Mouse (Mus musculus) megakaryocyte, embryonic 14.5 days (primary cell): ENCODE data around the gene Dbi. TPM values are rescaled to one million over a fixed set of nuclear protein-coding genes. Genes with fewer than 3 reads are reported as not detected.

ENCODE experiments used
- H3K27me3 ChIP-seq: replicated peaks from 2 replicates; pipeline ENCODE3; 2012; ENCODE audit warnings: inconsistent platforms
- H3K36me3 ChIP-seq: replicated peaks from 2 replicates; pipeline ENCODE3; 2012; ENCODE audit warnings: low read length, inconsistent platforms, mixed read lengths
- H3K4me1 ChIP-seq: 2 replicates; pipeline ENCODE4 v1.6.1; 2012; ENCODE audit warnings: inconsistent platforms
- H3K4me3 ChIP-seq: replicated peaks from 2 replicates; pipeline ENCODE3; 2012; ENCODE audit warnings: moderate library complexity, mild to moderate bottlenecking, inconsistent platforms
- H3K9me3 ChIP-seq: 2 replicates; pipeline ENCODE4 v1.6.1; 2012; ENCODE audit warnings: inconsistent platforms
- FLI1 ChIP-seq: IDR thresholded peaks from 2 replicates; pipeline ENCODE4 v1.6.1; 2012; ENCODE audit warnings: low read length, inconsistent platforms, mixed read lengths
- GATA1 ChIP-seq: IDR thresholded peaks from 3 replicates; pipeline ENCODE4 v1.6.1; 2012; ENCODE audit warnings: mixed read lengths, low read length, inconsistent platforms, borderline replicate concordance
- polyA plus RNA-seq: library from polyadenylated mRNA; stranded (reverse); fragments of >175 nt; gene quantifications from 2 replicates; pipeline ENCODE4 v1.2.3, GENCODE M21; 2012; ENCODE audit warnings: low replicate concordance; ENCODE audit not compliant: insufficient read depth

Gene Dbi
- polyA plus RNA-seq, 1 experiment = 21.0 TPM

- H3K4me3 ChIP-seq = no peak overlapping the region
- H3K9me3 ChIP-seq = no peaks in the 10 kb centered on the region
- H3K36me3 ChIP-seq = peaks cover under 1% of the 10 kb centered on the region
- H3K4me1 ChIP-seq = peaks cover 4% of the 10 kb centered on the region; the same call in 1 of the 2 replicates
- no peak for TF ChIP-seq GATA1
- peaks cover 2% of the 10 kb centered on the region for H3K27me3 ChIP-seq
These were observed 24.8 kb upstream of the Dbi start for GRCm38 (mm10) chr1:120145527-120146216.

GRCm38 (mm10) chr1:120142551-120142950 is 21.7 kb upstream of the Dbi start:
- Histone ChIP-seq H3K4me3 (no peak overlapping the region), H3K36me3 (no peaks in the 10 kb centered on the region), H3K9me3 (no peaks in the 10 kb centered on the region), H3K27me3 (peaks cover 2% of the 10 kb centered on the region), H3K4me1 (no peaks in the 10 kb centered on the region; the same call in 1 of the 2 replicates)
- TF ChIP-seq GATA1 (no peak), FLI1 (no peak)

- TF ChIP-seq FLI1 (no peak), GATA1 (no peak)
- Histone ChIP-seq H3K4me3 (no peak overlapping the region), H3K4me1 (peaks cover 7% of the 10 kb centered on the region), H3K9me3 (no peaks in the 10 kb centered on the region), H3K27me3 (peaks cover 2% of the 10 kb centered on the region), H3K36me3 (no peaks in the 10 kb centered on the region)
These were observed 19.3 kb upstream of the Dbi start for GRCm38 (mm10) chr1:120140144-120140693.

- H3K4me1 ChIP-seq = peaks cover 7% of the 10 kb centered on the region
- no peak overlapping the region for H3K4me3 ChIP-seq
- no peaks in the 10 kb centered on the region for H3K9me3 ChIP-seq
- H3K27me3 ChIP-seq = peaks cover 2% of the 10 kb centered on the region
- H3K36me3 ChIP-seq = no peaks in the 10 kb centered on the region
- TF ChIP-seq GATA1 (no peak), FLI1 (no peak)
These were observed 18.2 kb upstream of the Dbi start for GRCm38 (mm10) chr1:120138923-120139540.

GRCm38 (mm10) chr1:120135934-120136786 is 15.3 kb upstream of the Dbi start:
- peaks cover 8% of the 10 kb centered on the region for H3K36me3 ChIP-seq
- peaks cover 7% of the 10 kb centered on the region for H3K4me1 ChIP-seq
- peaks cover 12% of the 10 kb centered on the region for H3K9me3 ChIP-seq
- H3K27me3 ChIP-seq = no peaks in the 10 kb centered on the region
- H3K4me3 ChIP-seq = no peak overlapping the region
- no peak for TF ChIP-seq FLI1
- TF ChIP-seq GATA1 = no peak

- peaks cover 7% of the 10 kb centered on the region for H3K4me1 ChIP-seq
- peaks cover 12% of the 10 kb centered on the region for H3K9me3 ChIP-seq
- no peak overlapping the region for H3K4me3 ChIP-seq
- H3K27me3 ChIP-seq = no peaks in the 10 kb centered on the region
- peaks cover 26% of the 10 kb centered on the region for H3K36me3 ChIP-seq
- TF ChIP-seq GATA1 = no peak
- no peak for TF ChIP-seq FLI1
These were observed 11.5 kb upstream of the Dbi start for GRCm38 (mm10) chr1:120132376-120132775.

- TF ChIP-seq GATA1 = no peak
- no peak for TF ChIP-seq FLI1
- no peaks in the 10 kb centered on the region for H3K27me3 ChIP-seq
- peaks cover 32% of the 10 kb centered on the region for H3K4me1 ChIP-seq
- peaks cover 19% of the 10 kb centered on the region for H3K36me3 ChIP-seq
- H3K4me3 ChIP-seq = no peak overlapping the region
- no peaks in the 10 kb centered on the region for H3K9me3 ChIP-seq
These were observed 5.4 kb upstream of the Dbi start for GRCm38 (mm10) chr1:120126318-120126717.

- no peak overlapping the region for H3K4me3 ChIP-seq
- H3K9me3 ChIP-seq = no peaks in the 10 kb centered on the region
- no peak for TF ChIP-seq FLI1
- no peak for TF ChIP-seq GATA1
- H3K4me1 ChIP-seq = peaks cover 34% of the 10 kb centered on the region
- peaks cover 14% of the 10 kb centered on the region for H3K36me3 ChIP-seq
- no peaks in the 10 kb centered on the region for H3K27me3 ChIP-seq
These were observed 4.6 kb upstream of the Dbi start for GRCm38 (mm10) chr1:120125471-120125870.

- peaks cover 40% of the 10 kb centered on the region for H3K4me1 ChIP-seq
- no peaks in the 10 kb centered on the region for H3K9me3 ChIP-seq
- TF ChIP-seq GATA1 (no peak), FLI1 (no peak)
These were observed 4.0 kb upstream of the Dbi start for GRCm38 (mm10) chr1:120124839-120125238.

More at GRCm38 (mm10) chr1:120124839-120125238, 4.0 kb upstream of the Dbi start:
- Histone ChIP-seq H3K27me3 (no peaks in the 10 kb centered on the region), H3K4me3 (no peak overlapping the region), H3K36me3 (peaks cover 10% of the 10 kb centered on the region)
